Mouse (Mus musculus) bone marrow macrophage, adult 2 months (primary cell): Measurements from ENCODE around the gene Zfp36l1.

Experiments
- CTCF ChIP-seq: IDR thresholded peaks from 2 replicates; pipeline ENCODE4 v1.5.1; 2012; ENCODE audit warnings: low read depth, mild to moderate bottlenecking, low read length, moderate library complexity
- POLR2A ChIP-seq: IDR thresholded peaks from 2 replicates; pipeline ENCODE4 v1.6.1; 2012; ENCODE audit warnings: mild to moderate bottlenecking, low read depth, low read length, borderline replicate concordance

- no peak for TF ChIP-seq POLR2A
- 0 out of 2 replicates have a peak, but pooled peaks have one; percentile 5 for TF ChIP-seq CTCF
Observed at GRCm38 (mm10) chr12:80106896-80107667, 5.7 kb downstream of the Zfp36l1 start.
